Mouse (Mus musculus) T-cell, adult 66 days (primary cell): ENCODE measurements around the gene Scgb1b29. TPM values are rescaled to one million over a fixed set of nuclear protein-coding genes. Genes with fewer than 3 reads are reported as not detected.

ENCODE experiments used
- total RNA-seq, 2 experiments: library from RNA; stranded (reverse); gene quantifications; 3 replicates in 1 of 2; 4 replicates in 1 of 2; pipeline ENCODE4 v1.2.4; 2023

The Scgb1b29 gene
- total RNA-seq = not detected

DNA sequence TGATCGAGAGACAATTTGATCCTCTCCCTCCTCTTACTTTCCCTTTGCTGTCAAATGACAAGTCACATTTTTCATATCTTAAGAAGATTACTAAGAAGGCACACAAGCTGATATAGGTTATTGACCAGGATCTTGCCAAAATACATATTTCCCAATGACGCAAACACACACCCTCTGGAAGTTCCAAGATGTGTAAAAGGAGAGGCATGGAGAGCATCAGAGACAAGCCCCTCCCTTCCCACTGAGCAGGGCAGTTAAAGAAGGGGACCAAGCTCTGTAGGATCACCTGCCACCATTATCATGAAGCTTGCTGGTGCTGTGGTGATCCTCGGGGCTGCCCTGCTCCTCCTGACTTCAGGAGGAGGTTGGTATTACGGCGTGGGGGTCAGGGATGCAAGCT lies at the start of gene Scgb1b29:
Gene Scgb1b29, plus strand, starts transcription at position 301 of the 400 bp plus-strand sequence.

Other genes with a start within 250 kb of the Scgb1b29 start
- gene Scgb2b11, start 230.4 kb upstream of the Scgb1b29 start, total RNA-seq = not detected
- not detected for gene Scgb1b11, start 218.7 kb upstream of the Scgb1b29 start, total RNA-seq
- gene Scgb2b12, start 114.3 kb upstream of the Scgb1b29 start, total RNA-seq = not detected
- gene Scgb1b12, start 107.4 kb upstream of the Scgb1b29 start, total RNA-seq = not detected